Mouse (Mus musculus) G1E (cell line): ENCODE data around the gene Rab19.
"Not testable (repeated sequence)": the region's sequence is repeated elsewhere in the genome, so short reads cannot be mapped to it uniquely, and the experiment has no call there.

Experiments used
- CTCF ChIP-seq: IDR thresholded peaks from 2 replicates; pipeline ENCODE4 v1.5.1; 2012; ENCODE audit warnings: low read depth, low read length, inconsistent platforms, mixed read lengths
- GATA1 ChIP-seq: IDR thresholded peaks from 2 replicates; pipeline ENCODE4 v1.6.1; 2012; ENCODE audit warnings: borderline replicate concordance, low read length, inconsistent platforms, mixed read lengths
- GATA2 ChIP-seq: IDR thresholded peaks from 2 replicates; pipeline ENCODE4 v1.6.1; 2012; ENCODE audit warnings: low read depth, low read length, inconsistent platforms, borderline replicate concordance
- POLR2AphosphoS5 ChIP-seq: IDR thresholded peaks from 2 replicates; pipeline ENCODE4 v1.6.1; 2012; ENCODE audit warnings: low read depth, low read length, inconsistent platforms; ENCODE audit not compliant: insufficient replicate concordance
- TAL1 ChIP-seq: conservative IDR thresholded peaks from 2 replicates; pipeline ENCODE4 v1.6.1; 2012; ENCODE audit warnings: low read depth, low read length, inconsistent platforms, mixed read lengths

GRCm38 (mm10) chr6:39416654-39417053 is 35.7 kb downstream of the Rab19 start:
- not testable (repeated sequence) for TF ChIP-seq TAL1, CTCF, GATA1, POLR2AphosphoS5, GATA2
